Mouse (Mus musculus): ENCODE data around the gene Pla2g3. TPM values are rescaled to one million over a fixed set of nuclear protein-coding genes. Genes with fewer than 3 reads are reported as not detected.

Pla2g3 gene
- total RNA-seq (2021), result 10 to 100 TPM; 14.6 to 15.4 TPM

DNA sequence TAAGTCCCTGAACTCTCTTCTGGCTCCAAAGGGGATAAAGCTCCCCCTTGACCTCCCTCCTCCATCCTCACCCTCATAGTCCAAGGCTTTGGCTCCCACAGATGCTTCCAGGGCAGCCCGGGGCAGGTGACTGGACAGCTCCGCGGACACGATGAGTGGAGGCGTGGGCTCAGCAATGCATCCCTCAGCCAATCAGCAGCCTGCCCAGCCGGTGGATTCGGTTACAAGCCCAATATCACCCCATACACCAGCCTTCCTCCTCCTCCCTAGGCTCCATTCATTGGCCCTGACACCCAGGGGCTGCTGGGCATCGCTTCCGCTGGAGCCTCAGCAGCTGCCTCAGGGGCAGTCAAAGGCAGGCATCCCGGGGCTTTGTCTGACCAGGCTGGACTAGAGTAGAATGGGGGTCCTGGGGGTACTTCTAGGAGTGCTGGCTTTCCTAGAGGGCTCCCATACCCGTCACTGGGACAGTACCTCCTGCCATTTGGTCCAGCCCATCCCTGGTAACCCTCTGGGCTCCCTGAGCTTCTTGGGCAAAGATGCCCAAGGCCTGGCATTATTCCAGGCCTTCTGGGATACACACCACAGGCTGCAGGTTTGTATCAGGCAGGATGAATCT lies at the start of gene Pla2g3:
Gene Pla2g3 (plus strand): TSS at position 333 of the 619 bp plus-strand sequence.
- DNase-seq, result peak; percentile 21
- intact Hi-C loops (cut with DNase I), result no loop called here

DNA sequence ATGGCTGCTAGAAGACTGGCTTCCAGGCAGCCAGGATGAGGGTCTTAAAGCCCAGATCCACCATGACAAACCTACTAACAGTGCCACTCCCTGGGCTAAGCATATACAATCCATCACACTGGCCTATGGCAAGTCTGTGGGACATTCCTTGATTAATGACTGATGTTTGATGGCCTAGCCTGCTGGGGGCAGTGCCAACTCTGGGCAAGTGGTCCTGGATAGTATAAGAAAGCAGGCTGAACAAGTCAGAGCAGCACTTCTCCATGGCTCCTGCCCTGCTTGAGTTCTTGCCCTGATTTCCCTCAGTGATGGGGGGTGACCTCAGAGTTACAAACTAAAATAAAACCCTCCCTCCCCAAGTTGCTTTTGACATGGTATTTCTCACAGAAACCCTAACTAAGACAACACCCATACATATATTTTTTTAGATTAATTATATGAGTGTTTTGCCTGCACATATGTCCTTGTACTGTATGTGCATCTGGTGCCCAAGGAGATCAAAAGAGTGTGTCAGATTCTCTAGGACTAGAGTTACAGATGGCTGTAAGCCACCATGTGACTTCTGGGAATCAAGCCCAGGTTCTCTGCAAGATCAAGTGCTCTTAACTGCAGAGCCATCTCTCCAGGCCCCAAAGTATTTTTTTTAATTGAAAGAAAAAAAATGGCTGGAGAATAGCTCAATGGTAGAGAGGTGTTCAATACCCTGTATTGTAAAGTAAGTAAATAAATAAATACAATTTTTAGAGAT lies 46.2 kb upstream of the Pla2g3 start:
- DNase-seq, result peak; percentile 54
- intact Hi-C loops (cut with DNase I), result no loop called here

DNA sequence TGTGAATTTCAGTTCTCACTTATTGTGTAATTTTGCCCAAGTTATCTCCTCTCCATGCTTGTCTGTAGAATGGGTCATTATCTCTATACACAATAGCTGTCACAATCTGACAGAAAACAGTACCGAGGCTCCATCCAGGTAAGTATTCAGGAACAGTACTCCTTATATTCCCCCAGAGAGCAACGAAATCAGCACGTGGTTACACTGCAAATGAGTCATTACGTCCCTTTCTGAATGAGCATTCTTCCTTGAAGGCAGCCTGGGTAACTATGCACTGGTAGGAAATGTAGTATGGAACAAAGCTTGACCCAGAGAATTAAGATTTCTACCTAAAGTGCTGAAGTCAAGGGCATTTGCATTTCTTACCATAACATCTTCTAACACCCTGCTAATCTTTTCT lies 45.4 kb upstream of the Pla2g3 start:
- intact Hi-C loops (cut with DNase I), result no loop called here
- DNase-seq, result no peak

DNA sequence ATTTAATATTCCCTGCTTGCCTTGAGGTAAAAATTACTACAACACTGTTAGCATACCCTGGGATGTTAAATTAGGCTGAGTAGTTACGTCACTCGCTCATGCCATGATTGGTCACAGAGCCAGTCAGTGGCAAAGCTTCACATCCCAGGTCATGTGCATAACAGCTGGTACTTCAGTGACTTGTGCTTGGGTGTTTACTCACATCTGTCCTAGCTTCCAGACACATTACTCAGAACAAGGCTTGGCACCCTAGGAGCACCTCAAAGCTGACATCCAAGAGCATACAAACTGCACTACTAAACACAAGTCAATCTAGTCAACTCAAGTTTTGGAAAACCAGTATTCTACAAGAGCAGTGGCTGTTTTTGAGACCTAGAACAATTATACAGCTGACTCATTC lies 45.0 kb upstream of the Pla2g3 start:
- intact Hi-C loops (cut with DNase I), result no loop called here

DNA sequence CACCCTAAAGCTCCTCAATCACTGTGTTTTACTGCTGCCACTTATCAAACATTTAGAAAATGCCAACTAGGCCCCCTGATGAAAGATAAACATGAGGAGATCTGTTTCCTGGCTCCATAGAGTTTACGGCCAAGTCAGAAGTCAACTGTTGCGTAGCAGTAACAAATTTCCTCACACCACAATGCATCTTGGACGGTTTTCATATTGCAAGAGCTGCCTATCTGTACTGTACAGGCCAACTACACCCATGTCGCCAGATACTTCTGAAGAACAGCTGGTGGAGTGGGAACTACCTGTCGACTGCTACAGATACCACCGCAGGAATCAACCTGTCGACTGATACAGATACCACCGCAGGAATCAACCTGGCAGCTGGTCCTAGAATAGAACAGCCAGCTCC lies 43.2 kb upstream of the Pla2g3 start:
- intact Hi-C loops (cut with DNase I), result no loop called here
- DNase-seq, result no peak

More for the DNA sequence above, 45.0 kb upstream of the Pla2g3 start:
- no peak for DNase-seq

DNA sequence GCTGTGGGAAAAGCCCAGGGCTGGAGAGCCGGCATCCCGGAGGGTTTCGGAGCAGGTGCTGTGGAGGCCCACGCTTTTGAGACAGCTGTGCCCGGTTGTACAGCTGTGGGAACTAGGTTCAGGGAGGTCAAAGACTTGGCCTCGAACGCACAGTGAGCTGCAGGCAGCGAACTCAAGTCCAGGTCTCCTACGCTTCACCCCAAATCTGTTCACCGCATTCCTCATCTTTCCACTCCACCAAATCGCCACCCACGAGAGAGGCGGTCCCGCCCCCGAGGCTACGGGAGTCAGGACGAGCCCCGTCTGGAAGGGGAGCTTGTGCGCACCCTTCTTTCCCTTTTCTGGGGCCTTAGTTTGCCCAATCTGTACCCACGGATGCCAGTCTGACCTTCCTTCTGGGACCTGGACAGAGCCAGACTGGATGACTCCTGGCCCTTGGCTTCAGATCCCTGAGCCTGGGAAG lies 36.4 kb upstream of the Pla2g3 start:
- intact Hi-C loops (cut with DNase I), result no loop called here

DNA sequence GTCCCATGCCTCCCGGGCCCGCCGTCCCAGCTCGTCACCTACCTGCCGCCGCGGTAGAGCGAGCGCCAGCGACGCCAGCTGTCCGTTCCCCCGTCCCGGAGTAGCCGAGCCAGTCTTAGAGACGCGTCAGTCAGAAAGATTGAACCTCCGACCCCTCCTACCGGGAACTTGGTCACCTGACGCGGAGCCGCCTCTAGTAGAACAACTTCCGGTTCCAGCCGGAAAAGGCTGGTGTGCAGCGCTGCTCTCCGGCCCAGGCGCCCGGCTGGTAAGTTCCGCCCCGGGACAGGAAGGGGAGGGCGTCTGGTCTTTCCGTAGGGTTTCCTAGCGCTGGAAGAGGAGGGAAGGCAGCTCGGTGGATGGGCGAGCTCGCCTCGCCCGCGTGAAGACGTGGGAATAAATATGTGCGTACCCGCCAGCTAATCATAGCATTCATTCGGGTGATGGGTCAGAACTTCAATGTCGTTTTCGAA lies 35.9 kb upstream of the Pla2g3 start, which contains the start of gene Rnf185:
Gene Rnf185 (minus strand): TSS at position 197 of the 473 bp plus-strand sequence.
- DNase-seq, result peak; percentile 94
- intact Hi-C loops (cut with DNase I), result no loop called here

More for the DNA sequence above, 36.4 kb upstream of the Pla2g3 start:
- no peak for DNase-seq

DNA sequence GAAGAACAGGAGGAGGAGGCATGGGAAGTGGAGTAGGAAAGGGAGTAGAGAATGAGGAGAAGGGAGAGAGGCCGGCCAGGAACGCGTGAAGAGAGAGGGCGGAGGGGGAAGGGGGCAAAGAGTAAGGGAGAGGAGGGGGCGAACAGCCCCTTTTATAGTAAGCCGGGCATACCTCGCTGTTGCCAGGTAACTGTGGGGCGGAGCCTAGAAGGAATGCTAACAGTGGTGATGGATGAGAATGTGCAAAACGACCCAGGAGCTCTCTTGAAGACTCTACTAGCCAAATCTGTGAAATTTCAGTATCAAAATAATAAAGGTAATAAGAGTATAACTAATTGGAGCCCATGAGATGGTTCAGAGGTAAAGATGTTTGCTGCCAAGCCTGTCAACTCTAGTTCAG lies 35.3 kb upstream of the Pla2g3 start:
- DNase-seq, result peak; percentile 26
- intact Hi-C loops (cut with DNase I), result no loop called here

DNA sequence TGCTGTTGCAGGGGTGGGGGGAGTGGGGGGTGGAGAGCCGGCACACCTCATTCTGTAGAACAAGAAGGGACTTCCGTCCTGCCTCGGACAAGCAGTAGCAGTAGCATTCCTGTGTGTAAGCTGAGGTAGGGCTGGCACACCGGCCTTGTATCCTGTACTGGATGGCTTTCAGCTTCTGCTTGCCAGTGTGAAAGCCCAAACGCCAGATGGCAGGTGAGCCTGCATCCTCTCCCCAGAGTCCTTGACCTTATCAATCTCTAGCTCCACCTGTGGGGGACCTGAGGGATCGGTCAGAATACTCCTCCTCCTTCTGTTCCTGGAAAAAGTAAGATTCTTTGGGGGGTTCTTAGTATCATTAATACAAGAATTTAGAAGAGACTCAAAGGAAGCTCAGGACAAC lies 34.6 kb upstream of the Pla2g3 start:
- intact Hi-C loops (cut with DNase I), result no loop called here
- DNase-seq, result peak; percentile 25

DNA sequence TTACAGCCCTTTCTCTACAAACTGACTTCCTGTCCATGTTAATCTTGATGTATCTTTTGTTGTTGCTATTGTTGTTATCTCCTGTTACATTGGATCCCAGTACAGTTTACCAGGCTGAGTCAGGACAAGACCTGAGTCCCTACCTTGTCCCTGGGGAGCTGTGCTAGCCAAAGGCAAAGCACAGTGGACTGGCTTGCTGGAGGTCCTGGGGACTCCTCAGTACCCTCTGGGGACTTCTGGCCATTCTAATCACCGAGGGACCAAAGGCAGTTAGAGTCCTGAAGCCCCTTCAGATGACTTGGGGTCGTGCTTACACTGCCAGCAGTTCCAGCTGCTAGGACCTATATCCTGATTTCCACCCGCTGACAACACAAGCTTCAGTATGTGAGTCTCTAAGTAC lies 33.6 kb upstream of the Pla2g3 start:
- intact Hi-C loops (cut with DNase I), result no loop called here
- no peak for DNase-seq

DNA sequence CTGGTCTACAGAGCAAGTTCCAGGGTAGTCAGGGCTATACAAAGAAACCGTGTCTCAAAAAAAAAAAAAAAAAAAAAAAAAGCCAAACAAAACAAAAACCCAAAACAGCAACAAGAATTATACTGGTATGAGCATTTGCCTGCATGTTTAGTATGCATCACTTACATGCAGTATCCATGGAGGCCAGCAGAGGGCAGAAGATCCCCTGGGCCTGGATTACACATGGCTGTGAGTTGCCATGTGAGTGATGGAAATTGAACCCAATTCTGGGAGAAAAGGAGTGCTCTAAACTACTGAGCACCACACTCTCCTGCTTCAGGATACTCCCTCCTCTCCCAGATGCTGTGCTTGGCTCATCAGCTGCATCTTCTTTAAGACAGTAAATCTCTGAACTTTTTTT lies 31.7 kb upstream of the Pla2g3 start:
- peak; percentile 77 for DNase-seq
- intact Hi-C loops (cut with DNase I), result no loop called here

DNA sequence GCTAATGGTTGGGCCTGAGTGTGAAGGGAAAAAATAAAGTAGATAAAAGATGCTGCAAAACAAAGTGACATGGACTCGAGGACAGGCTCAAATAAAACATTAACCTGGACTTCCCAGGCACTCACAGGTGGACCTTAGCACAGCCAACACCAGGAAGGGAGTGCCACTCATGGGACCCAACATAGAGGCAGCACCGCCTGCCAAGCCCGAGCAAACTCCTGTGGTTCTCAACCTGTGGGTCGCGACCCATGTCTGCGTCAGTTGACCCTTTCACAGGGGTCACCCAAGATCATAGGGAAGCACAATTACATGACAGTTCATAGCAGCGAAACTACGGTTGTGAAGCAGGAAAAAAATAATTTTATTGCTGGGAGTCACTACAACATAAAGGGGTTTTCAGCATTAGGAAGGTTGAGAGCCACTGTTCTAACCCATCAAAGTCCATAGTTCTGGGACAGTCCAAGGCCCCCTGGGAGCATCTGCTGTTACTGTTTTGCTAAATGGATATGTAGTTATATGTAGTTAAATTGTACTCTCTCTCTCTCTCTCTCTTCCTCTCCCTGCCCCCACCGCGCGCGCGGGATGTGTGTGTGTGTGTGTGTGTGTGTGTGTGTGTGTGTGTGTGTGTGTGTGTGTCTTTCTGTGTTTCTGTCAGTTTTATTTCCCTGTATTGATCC lies 29.5 kb upstream of the Pla2g3 start:
- DNase-seq, result no peak
- intact Hi-C loops (cut with DNase I), result no loop called here

DNA sequence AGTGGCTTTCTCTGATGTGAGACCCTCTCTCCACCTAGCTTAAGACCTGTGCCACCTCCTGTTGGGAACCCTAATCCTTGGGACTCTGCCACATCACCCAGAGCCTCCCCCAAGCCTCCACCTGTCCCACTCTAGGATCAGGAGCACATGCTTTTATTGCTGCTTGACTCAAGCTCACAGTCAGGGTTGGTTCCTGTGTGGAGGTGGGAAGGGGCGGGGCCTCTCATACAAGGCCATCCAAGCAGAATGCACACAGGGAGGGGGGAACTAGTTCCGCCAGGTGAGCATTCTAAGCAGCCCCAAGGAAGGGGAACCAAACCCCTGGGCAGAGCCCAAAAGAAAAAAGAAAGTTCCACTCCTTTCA lies 29.0 kb upstream of the Pla2g3 start:
- DNase-seq, result no peak
- intact Hi-C loops (cut with DNase I), result no loop called here

DNA sequence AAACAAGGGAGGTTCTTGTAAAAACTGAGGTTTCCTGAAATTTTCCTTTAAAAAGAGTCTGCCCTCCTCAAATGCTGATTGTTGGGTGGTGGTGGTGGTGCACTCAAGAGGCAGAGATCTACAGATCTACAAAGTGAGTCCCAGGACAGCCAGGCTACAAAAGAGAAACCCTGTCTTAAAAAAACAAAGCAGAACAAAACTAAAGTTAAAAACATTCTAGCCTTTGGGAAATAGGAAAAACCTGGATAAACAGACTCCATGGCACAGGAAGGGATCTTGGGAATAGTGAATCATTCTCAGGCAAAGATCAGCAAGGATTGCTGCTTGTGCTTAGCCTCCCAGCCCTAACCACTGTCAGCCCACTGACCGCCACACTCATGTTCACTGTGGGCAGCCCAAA lies 25.2 kb upstream of the Pla2g3 start:
- DNase-seq, result no peak
- intact Hi-C loops (cut with DNase I), result loop anchor here (10.0 kb wide), 1 partner anchor 212 kb away; no protein-coding TSS in a partner anchor

DNA sequence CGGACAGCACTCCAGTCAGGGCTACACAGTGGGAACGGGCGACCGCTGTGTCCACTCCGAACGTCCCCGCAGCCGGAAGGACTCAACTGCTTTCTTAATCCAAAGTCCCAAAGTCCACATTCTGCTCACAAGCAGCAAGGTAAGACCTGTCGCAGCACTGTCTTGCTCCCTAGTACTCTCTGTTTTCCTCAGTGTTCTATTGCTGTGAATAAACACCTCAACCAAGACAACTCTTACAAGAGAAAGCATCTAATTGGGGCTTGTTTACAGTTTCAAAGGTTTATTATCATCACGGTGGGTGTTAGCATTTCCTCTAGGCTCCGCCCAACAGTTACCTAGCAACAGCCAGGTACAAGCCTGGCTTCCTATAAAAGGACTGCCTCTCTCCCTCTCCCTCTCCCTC lies 16.6 kb upstream of the Pla2g3 start:
- no peak for DNase-seq
- intact Hi-C loops (cut with DNase I), result loop anchor here (5.0 kb wide), 1 partner anchor 41 kb away; the partner anchor contains the start of gene Selenom

DNA sequence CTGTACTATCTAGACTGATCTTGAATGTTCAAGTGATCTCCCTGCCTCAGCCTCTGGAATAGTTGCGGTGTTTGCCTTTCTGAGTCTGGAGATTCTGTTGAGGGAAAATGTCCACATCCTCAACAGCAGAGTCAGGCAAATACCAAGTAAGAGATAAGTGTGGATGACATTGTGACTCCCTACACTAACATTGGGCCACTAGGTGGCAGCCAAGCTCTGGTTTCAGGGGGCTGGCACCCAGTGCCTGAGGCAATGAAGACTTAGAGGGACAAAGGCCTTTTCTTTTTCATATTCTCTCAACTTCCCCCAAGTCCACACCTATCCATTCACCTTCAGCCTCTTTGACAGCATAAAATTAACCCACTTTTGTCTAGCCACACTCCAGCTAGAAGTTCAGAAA lies 15.6 kb upstream of the Pla2g3 start:
- DNase-seq, result peak; percentile 94
- intact Hi-C loops (cut with DNase I), result loop anchor here (5.0 kb wide), 1 partner anchor 40 kb away; the partner anchor contains the start of gene Selenom

DNA sequence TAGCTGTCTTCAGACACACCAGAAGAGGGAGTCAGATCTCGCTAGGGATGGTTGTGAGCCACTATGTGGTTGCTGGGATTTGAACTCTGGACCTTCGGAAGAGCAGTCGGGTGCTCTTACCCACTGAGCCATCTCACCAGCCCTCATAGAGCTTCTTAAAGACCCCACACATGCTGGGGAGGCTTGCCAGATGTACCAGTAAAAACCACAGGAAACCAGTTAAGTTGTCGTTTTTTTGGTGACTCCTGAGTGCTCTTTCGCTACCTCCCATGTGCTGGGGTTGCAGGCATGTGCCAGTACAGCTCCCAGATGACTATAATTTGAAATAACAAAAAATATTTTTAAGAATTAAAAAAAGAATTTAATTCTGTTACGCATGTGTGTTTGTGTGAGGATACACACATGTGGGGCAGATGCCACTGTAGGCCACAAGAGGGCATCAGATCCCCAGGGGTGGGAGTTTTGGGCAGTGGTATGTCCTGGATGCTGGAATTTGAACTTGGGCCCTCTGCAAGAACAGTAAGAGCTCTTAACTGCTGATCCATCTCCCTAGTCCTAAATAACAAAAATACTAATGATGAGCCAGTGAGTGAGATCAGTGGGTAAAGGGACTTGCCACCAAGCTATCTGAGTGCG lies 13.5 kb upstream of the Pla2g3 start:
- peak; percentile 15 for DNase-seq
- intact Hi-C loops (cut with DNase I), result loop anchor here (5.0 kb wide), 1 partner anchor 38 kb away; the partner anchor contains the start of gene Selenom

DNA sequence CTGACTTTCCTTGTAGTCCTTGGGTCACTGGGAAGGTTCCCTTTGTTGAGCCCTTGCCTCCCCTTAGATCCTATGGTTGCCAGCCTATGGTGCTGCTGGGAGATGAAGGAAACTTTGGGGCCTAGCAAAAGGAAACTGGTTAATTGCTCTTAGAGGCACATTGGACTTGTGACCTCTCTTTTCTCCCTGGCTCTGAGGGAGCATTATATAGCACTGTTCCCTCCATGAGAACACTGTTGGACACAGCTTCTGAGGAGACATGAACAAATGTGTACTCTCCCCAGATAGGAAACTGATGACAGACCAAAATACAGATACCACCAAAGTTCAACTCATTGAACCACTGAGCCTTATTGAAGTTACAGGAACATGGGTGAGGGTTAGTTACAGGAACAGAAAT lies 12.6 kb upstream of the Pla2g3 start:
- intact Hi-C loops (cut with DNase I), result no loop called here
- no peak for DNase-seq

DNA sequence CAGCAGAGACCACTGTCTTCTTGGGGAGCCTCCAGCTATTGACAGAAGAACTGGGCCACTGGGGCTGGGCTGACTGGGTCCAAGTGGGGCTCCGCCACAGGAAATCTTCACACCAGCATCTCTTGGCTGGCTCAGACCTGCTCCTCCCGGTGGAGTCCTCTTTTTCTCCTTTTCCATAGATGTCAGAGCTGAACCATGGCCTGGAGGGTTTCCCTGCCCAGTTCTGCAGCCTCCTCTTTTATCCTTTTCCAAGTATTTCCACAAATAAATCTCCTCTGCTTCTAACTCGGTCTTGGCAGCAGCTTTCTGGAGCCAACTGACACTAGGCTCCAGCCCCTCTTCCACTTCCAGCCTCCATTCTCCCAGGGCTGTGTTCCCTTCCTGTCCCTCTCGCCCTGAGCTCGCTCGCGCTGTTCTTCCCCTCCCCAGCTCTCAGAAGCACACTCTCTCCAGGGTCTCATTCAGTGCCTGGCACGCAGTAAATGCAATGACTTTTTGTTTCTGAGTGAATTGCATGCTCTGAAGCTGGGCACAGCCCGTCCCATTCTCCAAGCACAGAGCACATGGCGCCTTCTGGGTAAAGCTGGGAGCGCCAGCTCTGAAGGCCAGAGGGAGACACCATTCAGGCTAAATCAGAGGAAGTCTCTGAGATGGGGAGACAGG lies 4.0 kb upstream of the Pla2g3 start:
- peak; percentile 33 for DNase-seq
- intact Hi-C loops (cut with DNase I), result no loop called here

DNA sequence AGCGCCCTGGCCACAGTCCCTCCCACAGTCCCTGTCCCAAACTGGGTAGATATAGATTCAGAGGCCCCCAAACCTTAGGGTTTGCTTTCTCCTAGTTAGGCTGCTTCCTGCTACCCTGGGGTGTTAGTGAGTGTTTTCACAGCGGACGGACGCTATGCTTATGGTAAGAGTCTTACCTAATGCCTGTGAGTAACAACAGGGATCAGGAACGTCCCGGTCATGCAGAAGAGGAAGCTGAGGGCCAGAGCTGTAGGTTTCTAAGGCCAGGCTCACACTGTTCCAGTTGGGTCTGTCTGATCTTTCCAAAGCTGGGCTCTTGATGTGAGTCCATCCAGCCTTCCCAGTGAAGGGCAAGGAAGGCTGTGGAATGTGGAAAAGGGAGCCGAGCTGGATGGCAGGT lies 1.7 kb upstream of the Pla2g3 start:
- no peak for DNase-seq
- intact Hi-C loops (cut with DNase I), result no loop called here
